Mouse (Mus musculus): ENCODE measurements around the gene Ccnk.

Gene Ccnk

DNA sequence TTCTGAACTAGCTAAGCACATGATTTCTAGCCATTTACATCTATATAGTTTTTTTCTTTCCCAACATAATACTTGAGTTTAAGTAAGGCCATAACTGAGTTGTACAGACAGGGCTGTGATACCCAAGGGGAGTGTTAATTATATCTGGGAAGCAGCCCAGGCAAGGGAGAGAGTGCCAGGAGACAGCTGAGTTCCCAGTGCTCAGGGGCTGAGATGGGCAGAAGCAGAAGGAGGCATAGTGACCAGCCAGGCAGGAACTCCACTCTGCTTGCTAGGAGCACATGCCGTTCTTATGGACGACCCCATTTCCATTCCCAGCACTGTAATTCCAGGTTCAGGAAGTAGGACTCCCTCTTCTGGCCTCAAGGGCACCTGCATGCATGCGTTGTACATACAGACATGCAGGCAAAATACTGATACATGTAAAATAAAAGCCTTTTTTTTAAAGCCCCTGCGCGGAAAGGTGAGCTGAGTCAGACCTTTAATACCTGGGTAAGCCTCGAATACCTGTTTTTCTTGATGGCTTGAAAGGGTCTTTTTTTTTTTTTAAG, 8.2 kb downstream of the Ccnk start:
- no peak for DNase-seq (ENCODE audit: low spot score in 2 of 2)

DNA sequence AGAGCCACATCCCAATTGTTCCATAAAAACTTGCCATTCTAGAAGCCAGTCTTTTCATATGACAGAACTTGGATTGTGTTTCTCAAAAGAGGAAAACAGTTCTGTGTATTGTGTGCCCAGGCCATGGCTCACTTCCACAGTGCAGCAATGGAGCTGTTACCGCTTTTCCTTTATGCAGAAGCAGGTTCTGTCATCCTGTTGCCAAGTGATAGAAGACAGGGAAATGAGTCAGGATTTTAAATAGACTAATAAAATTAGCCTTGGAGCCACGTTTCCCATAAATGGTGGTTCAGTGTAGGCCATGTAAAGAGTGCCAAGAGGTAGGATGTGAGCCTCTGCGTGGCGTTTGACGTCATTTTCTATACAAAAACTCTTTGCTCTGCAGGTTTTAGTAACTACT, 14.5 kb downstream of the Ccnk start:
- no peak for DNase-seq (ENCODE audit: low spot score in 2 of 2)

DNA sequence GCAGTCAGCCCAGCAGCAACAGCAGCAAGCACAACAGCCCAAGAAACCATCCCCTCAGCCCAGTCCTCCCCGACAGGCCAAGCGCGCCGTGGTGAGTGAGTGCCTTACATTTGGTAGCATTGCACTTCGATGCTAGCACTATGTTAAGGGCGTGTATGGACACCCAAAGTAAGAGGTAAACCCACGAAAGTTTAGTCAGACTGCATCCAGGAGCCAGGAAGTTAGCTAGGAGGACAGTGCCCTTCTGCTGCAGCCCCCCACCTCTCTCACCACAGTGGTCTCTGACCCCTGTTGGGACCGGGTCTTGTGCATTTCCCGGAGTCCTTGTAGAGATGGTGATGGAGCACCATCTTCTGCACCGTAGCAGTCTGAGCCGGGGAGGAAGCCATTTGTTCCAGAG, 16.4 kb downstream of the Ccnk start:
- DNase-seq (ENCODE audit: low spot score in 2 of 2) = no peak

DNA sequence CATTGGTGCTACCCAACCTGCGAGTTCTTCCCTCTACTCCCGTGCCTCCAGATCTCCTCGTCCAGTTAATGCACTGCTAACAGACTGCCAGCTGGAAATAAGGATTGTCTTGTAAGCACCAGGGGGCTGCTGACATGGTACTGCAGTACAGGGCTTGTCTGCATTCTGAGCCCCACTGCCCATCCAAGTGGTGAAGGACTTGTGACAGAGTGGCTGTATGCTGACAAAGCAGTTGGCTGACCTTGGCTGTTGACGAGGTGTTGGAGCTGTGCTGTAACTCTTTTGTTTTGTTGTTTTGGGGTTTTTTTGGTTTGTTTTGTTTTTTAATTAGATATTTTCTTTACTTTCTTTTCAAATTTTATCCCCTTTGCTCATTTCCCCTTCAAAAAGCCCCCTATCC, 19.1 kb downstream of the Ccnk start:
- no peak for DNase-seq (ENCODE audit: low spot score in 2 of 2)

DNA sequence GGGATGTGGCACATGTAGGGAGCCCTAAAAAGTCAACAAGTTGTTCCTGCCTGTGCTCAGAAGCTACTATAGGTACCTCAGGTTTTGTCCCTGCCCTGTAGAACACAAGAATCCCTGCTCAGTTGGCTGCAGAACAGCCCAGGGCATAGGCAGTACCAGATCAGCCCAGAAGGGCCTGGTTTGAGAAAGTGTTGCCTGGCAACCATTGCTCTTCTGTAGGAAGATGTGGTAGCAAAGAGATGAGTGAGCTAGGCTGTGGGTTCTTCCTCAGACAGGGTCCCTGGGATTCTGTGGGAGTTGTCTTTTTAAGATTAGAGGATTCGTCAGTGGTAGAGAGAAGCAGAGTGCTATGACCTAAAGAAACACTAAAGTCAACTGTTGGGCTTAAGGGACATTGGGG, 20.7 kb downstream of the Ccnk start:
- DNase-seq (ENCODE audit: low spot score in 2 of 2) = no peak

DNA sequence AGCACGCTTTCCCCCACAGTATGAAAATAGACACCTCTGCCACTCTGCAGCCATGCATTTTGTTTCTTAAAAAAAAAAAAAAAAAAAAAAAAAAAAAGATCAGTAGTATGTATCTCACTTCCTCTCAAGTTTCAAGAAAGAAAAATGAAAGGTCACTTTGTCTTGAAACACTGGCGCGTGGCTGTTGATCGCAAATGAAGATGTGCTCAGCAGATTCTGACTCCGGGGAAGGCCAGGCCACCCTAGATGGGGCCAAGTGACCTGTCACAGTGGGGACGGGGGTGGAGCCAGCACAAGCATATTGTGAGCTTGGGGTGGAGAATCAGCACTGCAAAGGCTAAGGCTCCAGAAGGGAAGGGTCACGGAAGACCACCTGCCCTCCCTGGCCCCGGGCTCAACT, 24.5 kb downstream of the Ccnk start:
- DNase-seq (ENCODE audit: low spot score in 2 of 2) = no peak

DNA sequence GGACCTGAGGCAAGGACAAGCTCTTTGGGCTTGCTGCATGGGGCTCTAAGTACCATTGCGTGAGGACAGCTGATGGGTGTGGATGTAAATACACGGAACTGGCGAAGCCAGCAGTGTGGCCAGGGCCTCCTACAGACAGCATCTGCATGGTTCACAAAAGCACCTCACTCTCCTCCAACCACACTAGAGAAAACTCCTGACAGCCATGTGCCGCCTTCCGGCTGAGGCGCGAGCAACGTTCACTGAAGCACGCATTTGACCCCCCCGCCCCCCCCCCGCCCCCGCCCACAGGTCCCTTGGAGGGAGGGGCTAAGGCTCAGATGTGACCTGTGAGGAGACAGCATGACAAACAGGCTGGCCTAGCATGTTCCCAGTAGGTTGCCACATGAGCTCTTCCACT, 25.6 kb downstream of the Ccnk start:
- no peak for DNase-seq (ENCODE audit: low spot score in 2 of 2)

DNA sequence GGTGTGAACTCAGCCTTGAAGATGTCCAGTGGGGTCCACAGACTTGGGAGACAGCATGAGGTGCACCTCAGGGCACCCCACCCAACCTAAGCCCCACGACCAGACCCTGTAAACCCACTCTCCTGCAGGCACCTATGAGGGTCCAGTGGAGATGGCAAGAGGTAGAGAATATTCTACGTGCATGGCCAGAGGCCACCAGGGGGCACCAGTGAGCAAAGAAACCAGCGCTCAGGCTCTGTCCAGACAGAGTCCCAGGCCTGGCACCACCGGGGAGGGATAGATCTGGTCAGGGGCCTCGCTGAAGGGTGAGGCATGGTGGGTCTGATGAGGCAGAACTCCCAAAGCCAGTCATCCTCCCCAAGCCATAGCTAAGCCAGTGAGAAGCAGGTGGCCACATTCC, 27.3 kb downstream of the Ccnk start:
- DNase-seq (ENCODE audit: low spot score in 2 of 2) = peak; percentile 64 to 76

DNA sequence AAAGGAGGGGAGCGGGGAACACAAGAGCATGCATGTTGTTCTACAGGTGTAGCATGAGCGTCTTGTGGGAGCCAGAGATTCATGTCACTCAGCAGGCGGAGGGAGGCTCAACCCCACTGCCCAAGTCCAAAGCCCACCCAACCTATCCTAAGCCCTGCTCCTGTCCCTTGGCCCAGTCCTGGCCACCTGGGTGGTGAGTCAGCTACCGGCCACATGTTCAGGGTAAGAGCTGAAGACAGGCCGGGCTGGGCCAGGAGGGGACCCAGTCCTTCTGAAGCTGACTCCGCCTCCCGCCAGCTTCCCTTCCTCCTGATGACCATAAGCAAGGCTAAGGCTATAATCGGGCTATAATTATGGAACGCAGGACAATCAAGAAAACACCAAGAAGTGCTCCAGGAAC, 28.8 kb downstream of the Ccnk start:
- DNase-seq (ENCODE audit: low spot score in 2 of 2) = no peak

DNA sequence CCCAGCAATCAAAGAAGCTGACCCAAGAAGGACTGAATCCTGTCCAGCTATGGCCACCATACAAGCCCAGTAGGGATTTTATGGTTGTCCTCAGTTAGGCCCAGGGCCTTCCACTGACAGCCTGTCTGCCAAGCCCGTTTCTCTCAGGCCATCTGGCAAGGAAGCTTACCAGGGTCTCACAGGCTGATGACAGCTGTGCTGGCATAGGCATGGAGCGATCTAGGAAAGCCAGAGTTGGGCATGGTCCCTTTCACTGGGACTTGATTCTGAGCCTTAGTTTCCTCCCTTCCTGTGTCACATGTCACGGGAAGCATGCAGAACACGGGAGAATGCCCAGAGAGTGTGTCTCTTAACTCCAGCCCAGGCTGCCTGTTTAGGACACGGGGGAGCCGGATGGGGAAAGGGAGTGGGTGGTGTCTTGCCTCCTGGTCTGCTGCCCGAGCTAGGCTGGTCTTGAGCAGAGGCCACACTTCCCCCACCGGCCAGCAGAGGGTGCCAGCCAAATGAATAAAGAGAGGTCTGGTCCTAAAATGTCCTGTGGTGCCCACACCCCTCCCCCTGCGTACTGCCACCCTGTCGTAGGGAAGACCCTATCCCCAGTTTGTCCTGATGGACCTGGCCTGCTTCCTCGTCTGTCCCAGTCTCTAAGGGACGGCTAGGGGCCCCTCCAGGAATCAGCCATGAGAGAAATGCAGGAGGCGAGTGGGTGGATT, 29.5 kb downstream of the Ccnk start:
- DNase-seq (ENCODE audit: low spot score in 2 of 2) = peak; percentile 62 to 71

DNA sequence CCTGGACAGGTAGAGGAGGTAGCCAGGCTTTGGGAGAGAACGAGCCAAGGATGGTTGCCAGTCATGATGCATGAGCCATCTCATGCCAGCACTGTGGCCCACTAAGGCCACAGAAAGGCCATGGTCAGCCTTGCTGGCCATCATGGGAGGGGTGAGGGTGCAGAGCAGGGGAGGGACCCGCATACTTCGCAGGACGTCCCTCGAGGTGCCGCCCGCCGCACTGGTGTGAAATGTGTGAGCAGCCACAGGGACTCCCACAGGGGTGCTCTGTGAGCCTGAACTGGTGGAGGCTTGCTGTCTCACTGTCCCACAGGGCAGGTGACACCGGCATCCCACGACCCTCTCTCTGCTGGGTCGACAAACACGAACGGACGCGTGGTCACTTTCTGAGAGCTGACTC, 31.2 kb downstream of the Ccnk start:
- DNase-seq (ENCODE audit: low spot score in 2 of 2) = no peak

DNA sequence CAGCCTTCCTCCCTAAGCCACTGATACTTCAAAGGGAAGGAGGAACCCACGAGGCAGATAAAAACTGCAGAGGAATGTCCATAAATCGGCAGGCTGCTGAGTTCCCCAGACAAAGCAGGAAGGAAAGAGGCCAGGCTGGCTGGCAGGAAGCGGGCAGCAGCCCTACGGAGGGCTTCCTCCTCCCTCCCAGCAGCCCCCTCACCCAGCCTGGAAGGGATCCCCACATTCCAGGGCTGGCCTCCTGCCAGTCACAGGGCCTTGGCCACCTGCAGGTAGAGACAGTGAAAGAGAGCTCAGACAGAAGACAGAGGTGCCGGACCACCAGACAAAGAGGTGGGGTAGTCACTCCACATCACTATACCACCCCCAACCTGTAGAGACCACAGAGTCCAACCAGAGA, 32.7 kb downstream of the Ccnk start:
- no peak for DNase-seq (ENCODE audit: low spot score in 2 of 2)

DNA sequence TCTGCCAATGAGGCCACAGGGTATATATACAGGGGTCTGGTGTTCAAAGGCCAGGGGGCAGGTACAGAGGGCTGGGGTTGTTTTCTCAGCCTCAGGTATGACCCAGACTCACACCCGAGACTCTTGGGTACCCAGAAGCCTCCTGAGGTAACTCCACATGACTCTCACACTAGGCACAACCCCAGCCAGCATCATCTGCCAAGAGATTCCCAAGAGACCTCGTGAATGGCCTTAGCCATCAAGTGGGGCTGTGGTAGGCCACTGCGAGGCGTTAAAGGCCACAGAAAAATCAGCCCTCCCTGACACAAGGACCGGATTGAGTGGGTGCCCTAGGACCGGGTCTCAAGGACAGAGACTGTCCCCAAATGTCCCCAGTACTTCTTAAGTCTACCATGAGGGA, 33.1 kb downstream of the Ccnk start:
- no peak for DNase-seq (ENCODE audit: low spot score in 2 of 2)

DNA sequence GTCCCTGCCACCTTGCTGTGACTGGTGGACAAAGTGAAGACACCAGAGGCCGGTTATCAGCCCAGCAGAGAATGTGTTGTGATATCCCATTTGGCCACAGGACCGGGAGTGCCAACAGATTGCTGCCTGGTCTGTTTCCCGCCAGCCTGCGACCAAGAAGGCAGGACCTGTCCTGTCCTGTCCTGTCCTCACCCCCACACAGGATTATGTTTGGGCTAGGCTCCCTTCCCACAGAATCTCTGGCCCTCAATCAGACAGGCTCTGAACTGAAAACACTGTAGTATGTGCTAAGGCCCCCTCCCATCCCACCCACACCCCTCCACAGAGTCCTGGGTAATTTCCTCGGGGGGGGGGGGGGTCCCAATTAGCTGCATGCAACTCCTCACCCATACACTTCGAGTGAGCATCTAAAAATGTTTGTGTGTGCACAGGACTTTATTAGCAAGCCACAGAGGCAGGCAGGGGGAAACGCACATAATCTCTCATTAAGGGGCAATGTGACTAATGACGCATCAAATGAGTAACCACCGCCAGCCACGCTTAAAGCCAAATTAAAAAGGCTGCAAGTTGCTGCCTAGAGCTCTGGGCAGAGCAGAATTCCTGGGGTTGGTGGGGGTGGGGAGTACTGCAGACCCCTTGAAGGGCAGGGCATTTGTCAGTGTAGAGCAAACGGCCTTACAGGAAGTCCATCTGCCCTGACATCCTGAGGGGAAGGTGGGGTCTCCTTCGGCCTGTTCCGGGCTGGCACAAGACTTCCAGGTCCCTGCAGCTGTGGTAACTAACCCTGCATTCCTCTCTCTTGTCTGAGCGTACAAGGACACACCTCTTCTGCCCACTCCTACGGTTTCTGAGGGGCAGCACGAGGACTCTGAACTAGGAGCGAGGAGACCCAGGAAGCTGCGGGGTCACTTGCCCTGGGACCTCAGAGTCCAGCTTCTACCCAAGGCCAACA, 34.0 kb downstream of the Ccnk start:
- no peak for DNase-seq (ENCODE audit: low spot score in 2 of 2)

DNA sequence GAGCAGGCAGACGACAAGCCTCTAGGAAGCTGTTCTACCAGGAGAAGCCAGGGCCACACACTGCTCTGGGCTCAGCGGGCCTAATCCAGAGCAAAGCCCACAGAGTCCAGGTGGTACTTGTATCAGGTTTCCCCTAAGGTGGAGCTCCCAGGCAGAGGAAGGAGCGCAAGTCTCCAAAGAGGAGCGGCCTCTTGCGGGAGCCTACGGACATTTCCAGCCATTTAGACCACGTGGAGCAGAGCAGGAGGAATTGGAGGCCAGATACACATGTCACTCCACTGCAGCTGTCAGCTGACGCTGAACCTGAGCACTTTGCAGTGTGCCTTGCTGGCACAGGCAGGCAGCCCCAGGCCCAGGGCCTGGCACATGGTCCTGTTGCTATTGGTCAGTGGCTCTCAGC, 35.7 kb downstream of the Ccnk start:
- DNase-seq (ENCODE audit: low spot score in 2 of 2) = no peak

DNA sequence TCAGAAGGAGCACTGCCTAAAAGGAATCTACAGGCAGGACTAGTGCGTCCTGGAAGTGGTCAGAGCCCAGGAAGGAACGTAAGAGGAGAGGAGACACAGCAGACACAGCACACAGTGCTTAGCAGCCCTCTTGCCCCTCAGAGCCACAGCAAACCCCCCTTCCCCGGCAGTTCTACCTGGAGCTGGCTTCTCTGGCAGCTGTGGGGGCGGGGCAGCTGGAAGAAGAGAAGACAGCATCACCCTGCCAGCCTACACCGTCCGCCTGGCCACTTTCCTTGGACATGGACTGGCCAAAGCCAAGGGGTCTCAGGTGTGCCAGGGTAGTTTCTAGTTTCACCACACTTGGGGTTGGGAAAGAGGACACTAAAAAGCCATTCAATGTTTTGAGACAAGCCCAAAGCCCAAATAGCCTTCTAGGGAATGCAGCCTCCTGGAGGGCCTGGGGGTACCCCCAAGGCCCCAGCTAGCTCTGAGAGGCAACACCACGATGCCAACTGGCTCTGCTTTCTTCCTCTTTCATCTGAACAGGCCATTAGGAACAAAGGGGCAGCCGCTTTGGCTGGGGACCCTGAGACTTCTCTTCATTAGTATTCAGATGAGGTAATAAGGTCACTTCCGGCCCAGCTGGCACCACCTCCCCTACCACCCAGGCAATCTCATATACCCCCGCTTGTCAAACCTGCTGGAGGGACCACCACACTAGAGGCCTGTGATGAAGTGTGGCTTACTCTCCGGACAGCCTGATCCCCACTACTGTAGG, 37.4 kb downstream of the Ccnk start:
- DNase-seq (ENCODE audit: low spot score in 2 of 2) = no peak

DNA sequence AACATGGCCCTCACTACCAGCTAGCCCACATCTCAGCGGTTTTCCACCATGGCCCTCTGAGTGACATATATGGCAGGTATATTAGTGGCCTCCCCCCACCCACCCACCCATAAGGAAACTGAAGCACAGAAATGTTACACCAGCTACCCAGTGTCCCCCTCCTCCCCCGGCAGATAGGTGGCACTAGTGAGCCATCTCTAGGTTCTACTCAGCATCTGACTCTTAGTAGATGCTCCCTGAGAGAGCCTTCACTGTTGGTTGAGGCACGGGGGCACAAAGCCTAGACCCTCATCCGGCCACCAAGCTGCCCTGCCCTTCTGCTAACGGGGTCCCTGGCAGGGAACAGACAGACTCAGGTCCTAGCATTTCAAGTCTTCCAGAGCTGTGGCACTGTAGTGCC, 38.2 kb downstream of the Ccnk start:
- DNase-seq (ENCODE audit: low spot score in 2 of 2) = peak in 1 of 2 experiments; percentile 55

DNA sequence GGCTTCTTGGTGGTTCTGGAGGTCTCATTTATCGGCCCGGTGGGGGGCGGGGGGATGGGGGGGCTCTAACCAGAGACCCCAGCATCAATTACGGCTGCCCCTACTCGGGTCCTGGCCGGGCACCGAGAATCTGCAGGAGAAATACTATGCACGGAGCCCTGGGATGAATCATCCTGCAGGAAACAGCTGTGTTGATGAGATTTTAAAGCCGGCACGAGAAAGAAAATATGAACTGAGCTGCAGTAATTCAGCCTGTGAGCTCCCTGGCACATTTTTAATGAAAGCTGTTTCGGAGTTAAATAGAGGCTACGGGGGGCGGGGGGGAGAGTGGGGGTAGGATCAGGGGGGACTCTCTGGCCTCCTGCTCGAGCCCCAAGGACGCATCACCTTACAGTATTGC, 39.8 kb downstream of the Ccnk start:
- DNase-seq (ENCODE audit: low spot score in 2 of 2) = no peak

DNA sequence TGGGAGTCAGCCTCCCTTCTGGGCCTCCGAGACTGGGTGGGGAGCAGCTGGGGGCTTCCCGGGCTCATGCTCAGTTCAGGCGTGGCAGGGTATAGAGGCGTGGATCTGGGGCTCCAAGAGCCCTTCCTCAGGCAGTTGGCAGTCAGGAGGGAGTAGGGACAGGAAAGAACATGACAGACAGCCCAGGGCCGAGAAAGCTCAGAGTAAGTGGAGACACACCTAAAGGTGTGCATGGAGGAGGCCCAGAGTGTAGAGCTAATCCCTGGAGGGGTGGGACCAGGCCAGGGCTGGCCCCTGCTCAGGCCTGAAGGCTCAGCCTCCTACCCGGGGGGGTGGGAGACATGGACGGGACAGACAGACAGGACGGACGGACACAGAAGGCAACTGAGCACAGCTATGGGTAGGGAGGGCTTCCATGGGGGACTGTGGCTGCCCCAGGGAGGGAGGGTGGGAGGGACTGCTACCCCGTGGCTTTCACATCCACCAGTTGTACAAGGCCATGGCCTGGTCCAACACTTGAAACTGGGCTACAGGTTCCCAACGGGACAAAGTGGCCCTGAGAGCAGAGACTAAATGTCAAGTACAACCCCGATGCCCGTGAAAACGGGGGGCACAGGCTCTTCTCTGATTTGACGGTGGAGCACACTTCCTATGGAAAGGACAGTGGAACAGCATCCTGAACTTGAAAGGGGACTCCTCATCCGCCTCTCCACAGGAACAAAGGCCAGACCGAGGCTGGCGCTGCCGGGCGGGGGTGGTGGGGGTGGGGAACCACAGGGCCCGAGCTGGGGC, 40.6 kb downstream of the Ccnk start:
- DNase-seq (ENCODE audit: low spot score in 2 of 2) = no peak

DNA sequence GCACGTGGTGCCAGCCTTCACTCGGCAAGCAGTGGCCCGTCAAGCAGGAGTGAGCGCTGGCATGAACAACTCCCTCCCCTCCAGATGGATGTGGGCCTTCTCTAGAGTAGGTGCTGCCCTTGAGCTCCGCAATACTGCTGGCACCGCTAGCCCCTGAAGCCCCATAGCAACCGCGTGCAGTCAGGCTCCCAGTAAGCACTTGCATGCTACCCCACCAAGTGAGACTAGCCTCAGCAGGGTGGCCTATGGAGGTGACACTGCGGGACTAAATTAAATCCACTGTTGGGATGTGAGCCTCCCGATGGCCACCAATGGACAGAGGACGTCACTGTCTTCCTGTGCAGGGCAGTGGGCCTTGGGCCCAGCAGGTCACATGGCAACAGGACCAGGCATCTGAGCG, 41.2 kb downstream of the Ccnk start:
- DNase-seq (ENCODE audit: low spot score in 2 of 2) = no peak

DNA sequence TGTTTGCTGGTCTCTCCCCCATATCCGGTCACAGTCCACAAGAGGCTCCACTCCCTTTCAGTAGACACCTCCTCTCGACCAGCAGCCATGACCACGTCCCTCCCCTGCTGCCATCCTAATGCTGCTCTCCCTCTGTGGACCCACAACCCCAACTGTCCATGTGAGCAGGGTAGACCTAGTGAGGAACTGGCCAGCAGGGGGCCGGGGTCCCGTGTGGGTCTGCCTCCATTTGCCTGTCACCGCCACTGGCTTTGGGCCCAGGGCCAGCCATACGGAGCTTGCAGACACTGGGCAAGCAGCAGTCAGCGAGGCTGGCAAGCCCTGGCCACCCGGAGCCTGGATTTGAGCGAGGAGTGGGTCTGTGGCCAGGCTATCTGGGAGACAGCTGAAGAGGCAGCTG, 41.8 kb downstream of the Ccnk start:
- DNase-seq (ENCODE audit: low spot score in 2 of 2) = no peak
